Mouse (Mus musculus): ENCODE results near the gene Cryz.

GRCm38 (mm10) chr3:154562192-154562591 is 34.3 kb upstream of the Cryz start:
- TF ChIP-seq CTCF (IDR thresholded peaks at IDR 0.05; ENCODE audit: extremely low read depth, insufficient read depth, insufficient read length, insufficient replicate concordance) (no peak), POLR2A (IDR thresholded peaks at IDR 0.05; ENCODE audit: low read depth, low read length) (no peak)
